Comparison of ENCODE assay signal across 8 mouse cellular contexts in genomic region chr9:117251521-117252368, GRCm38 (mm10).
DNase-seq lines count a peak whose midpoint lies in the region; ATAC-seq and TF ChIP-seq lines count a peak whose summit lies in the region.

No protein-coding gene starts in this region.

- ATAC-seq in forebrain, embryonic 13.5 days, result peak; percentile 52
- peak; percentile 81 for ATAC-seq in hindbrain, postnatal 0 days
- ATAC-seq in liver, embryonic 13.5 days (ENCODE audit: low read depth), result no peak
- peak; percentile 65 for ATAC-seq in neural tube, embryonic 15.5 days (ENCODE audit: low FRiP score)

- no peaks in the 10 kb centered on the region for H3K36me3 ChIP-seq in forebrain, embryonic 13.5 days (ENCODE audit: poor library complexity, severe bottlenecking)
- H3K36me3 ChIP-seq in hindbrain, postnatal 0 days (ENCODE audit: insufficient read depth, low read length), result no peaks in the 10 kb centered on the region
- H3K36me3 ChIP-seq in liver, embryonic 13.5 days, result no peaks in the 10 kb centered on the region
- no peaks in the 10 kb centered on the region for H3K36me3 ChIP-seq in neural tube, embryonic 15.5 days

- H3K27me3 ChIP-seq in forebrain, embryonic 13.5 days, result peaks cover 20% of the 10 kb centered on the region
- H3K27me3 ChIP-seq in hindbrain, postnatal 0 days (ENCODE audit: insufficient read depth, low read length), result no peaks in the 10 kb centered on the region
- H3K27me3 ChIP-seq in liver, embryonic 13.5 days, result no peaks in the 10 kb centered on the region
- no peaks in the 10 kb centered on the region for H3K27me3 ChIP-seq in neural tube, embryonic 15.5 days (replicated peaks)

- peak overlapping the region; percentile 56 for H3K4me3 ChIP-seq in layer of hippocampus, adult 2 months
- H3K4me3 ChIP-seq in forebrain, embryonic 13.5 days, result peak overlapping the region; percentile 43
- H3K4me3 ChIP-seq in hindbrain, postnatal 0 days (ENCODE audit: low read length), result peak overlapping the region; percentile 52
- peak overlapping the region; percentile 51 for H3K4me3 ChIP-seq in liver, embryonic 13.5 days (replicated peaks)
- peak overlapping the region; percentile 66 for H3K4me3 ChIP-seq in neural tube, embryonic 15.5 days (replicated peaks)

- H3K9me3 ChIP-seq in forebrain, embryonic 13.5 days (replicated peaks), result no peaks in the 10 kb centered on the region
- H3K9me3 ChIP-seq in hindbrain, postnatal 0 days (ENCODE audit: low read length), result no peaks in the 10 kb centered on the region
- no peaks in the 10 kb centered on the region for H3K9me3 ChIP-seq in liver, embryonic 13.5 days (replicated peaks)
- H3K9me3 ChIP-seq in neural tube, embryonic 15.5 days (replicated peaks), result no peaks in the 10 kb centered on the region

- peak overlapping the region; percentile 60 for H3K9ac ChIP-seq in forebrain, embryonic 13.5 days
- peak overlapping the region; percentile 60 for H3K9ac ChIP-seq in hindbrain, postnatal 0 days (replicated peaks; ENCODE audit: low read length)
- peak overlapping the region; percentile 57 for H3K9ac ChIP-seq in liver, embryonic 13.5 days
- peak overlapping the region; percentile 77 for H3K9ac ChIP-seq in neural tube, embryonic 15.5 days (replicated peaks)

- 0 out of 2 replicates have a peak, but pooled peaks have one; percentile 17 for TF ChIP-seq CTCF in layer of hippocampus, adult 2 months (conservative IDR thresholded peaks at IDR 0.05)
- TF ChIP-seq CTCF in hindbrain, postnatal 0 days (IDR thresholded peaks at IDR 0.05; ENCODE audit: low read depth), result peak; percentile 37

- WGBS in forebrain, embryonic 13.5 days, result under 1% methylated on average over 29 of the region's 29 CpGs
- WGBS in hindbrain, postnatal 0 days, result under 1% methylated on average over 29 of the region's 29 CpGs
- 1% methylated on average over 29 of the region's 29 CpGs for WGBS in liver, embryonic 13.5 days (ENCODE audit: insufficient replicate concordance)
- 1% methylated on average over 29 of the region's 29 CpGs for WGBS in neural tube, embryonic 15.5 days

- H3K4me2 ChIP-seq in forebrain, embryonic 13.5 days, result peak overlapping the region; percentile 74
- peak overlapping the region; percentile 75 for H3K4me2 ChIP-seq in hindbrain, postnatal 0 days (ENCODE audit: low read depth, low read length)
- H3K4me2 ChIP-seq in liver, embryonic 13.5 days, result peak overlapping the region; percentile 57
- H3K4me2 ChIP-seq in neural tube, embryonic 15.5 days, result peak overlapping the region; percentile 77

- no peak for DNase-seq in layer of hippocampus, adult 2 months (ENCODE audit: low spot score in 2 of 2)
- DNase-seq in layer of hippocampus, adult 9-10 months (ENCODE audit: low spot score), result no peak
- DNase-seq in adrenal gland, postnatal 10 days, result peak; percentile 51
- DNase-seq in hindbrain, postnatal 0 days (ENCODE audit: low spot score), result peak; percentile 71
- no peak for DNase-seq in liver, embryonic 13.5 days
- no peak for DNase-seq in spleen, postnatal 10 days (ENCODE audit: low spot score in 2 of 2)

- peaks cover 27% of the 10 kb centered on the region for H3K4me1 ChIP-seq in forebrain, embryonic 13.5 days
- H3K4me1 ChIP-seq in hindbrain, postnatal 0 days (ENCODE audit: insufficient read depth, low read length), result peaks cover 6% of the 10 kb centered on the region
- peaks cover 7% of the 10 kb centered on the region for H3K4me1 ChIP-seq in liver, embryonic 13.5 days (replicated peaks)
- peaks cover 49% of the 10 kb centered on the region for H3K4me1 ChIP-seq in neural tube, embryonic 15.5 days

- peak overlapping the region; percentile 14 for H3K27ac ChIP-seq in layer of hippocampus, adult 2 months
- peak overlapping the region; percentile 12; the same call in 1 of the 2 replicates for H3K27ac ChIP-seq in forebrain, embryonic 13.5 days
- H3K27ac ChIP-seq in hindbrain, postnatal 0 days, result peak overlapping the region; percentile 69
- H3K27ac ChIP-seq in liver, embryonic 13.5 days, result no peak overlapping the region
- H3K27ac ChIP-seq in neural tube, embryonic 15.5 days (replicated peaks), result peak overlapping the region; percentile 90

Comparison
In these comparisons a context has a peak if more than half of its experiments do, and no peak if none do; other contexts are left out.
1. DNase-seq: peak in adrenal gland, postnatal 10 days (single experiment) and hindbrain, postnatal 0 days (single experiment); none in layer of hippocampus, adult 2 months (0 of 2), layer of hippocampus, adult 9-10 months (single experiment), liver, embryonic 13.5 days (single experiment) and spleen, postnatal 10 days (0 of 2).
2. Peak in every context shown above with its lines, with median percentiles within 50 percentile points of each other: H3K4me3 ChIP-seq, H3K4me2 ChIP-seq and H3K9ac ChIP-seq.